Mouse (Mus musculus) stomach, embryonic 14.5 days (tissue): ENCODE measurements at regions not wholly inside any gene's neighbourhood (a gene's known extent, or its start where the extent isn't known, plus 50 kb on each side); places are given as distances from the start of the nearest gene placed in this dataset.

Source experiments
- ATAC-seq: fragments of 200-750 bp; cut with Nextera tagmentation; 2 replicates; pipeline ENCODE4 v1.8.0; 2017; ENCODE audit warnings: low read depth, moderate TSS enrichment; ENCODE audit not compliant: insufficient number of reproducible peaks, insufficient read depth, low FRiP score
- H3K27ac ChIP-seq: fragments of 300-500 bp; sonication (generic); 2 replicates; pipeline ENCODE4 v1.5.1; 2014; ENCODE audit warnings: mild to moderate bottlenecking, low read length, moderate library complexity, mixed read lengths
- H3K27me3 ChIP-seq: fragments of 300-500 bp; sonication (generic); 2 replicates; pipeline ENCODE4 v1.6.1; 2014; ENCODE audit warnings: low read length, control low read depth, mixed read lengths; ENCODE audit not compliant: control insufficient read depth, insufficient read depth
- H3K36me3 ChIP-seq: fragments of 300-500 bp; sonication (generic); 2 replicates; pipeline ENCODE4 v1.6.1; 2014; ENCODE audit warnings: mild to moderate bottlenecking, control low read depth, low read length, moderate library complexity, mixed read lengths; ENCODE audit not compliant: control insufficient read depth, insufficient read depth
- H3K4me1 ChIP-seq: fragments of 300-500 bp; sonication (generic); 2 replicates; pipeline ENCODE4 v1.6.1; 2014; ENCODE audit warnings: low read length, control low read depth, mixed read lengths; ENCODE audit not compliant: control insufficient read depth, insufficient read depth
- H3K4me2 ChIP-seq: fragments of 300-500 bp; sonication (generic); replicated peaks from 2 replicates; pipeline ENCODE4 v1.6.1; 2014; ENCODE audit warnings: low read depth, low read length, control low read depth
- H3K4me3 ChIP-seq: fragments of 300-500 bp; sonication (generic); 2 replicates; pipeline ENCODE4 v1.5.1; 2014; ENCODE audit warnings: low read depth, low read length, control low read depth
- H3K9ac ChIP-seq: fragments of 300-500 bp; sonication (generic); replicated peaks from 2 replicates; pipeline ENCODE4 v1.6.1; 2014; ENCODE audit warnings: low read depth, mild to moderate bottlenecking, control low read depth, low read length, moderate library complexity, mixed read lengths
- H3K9me3 ChIP-seq: fragments of 300-500 bp; sonication (generic); 2 replicates; pipeline ENCODE4 v1.6.1; 2016; ENCODE audit warnings: low read depth, low read length, control low read depth; ENCODE audit not compliant: control insufficient read depth
- WGBS: fragments of 180-500 bp; shearing (Covaris S2); extraction: QIAGEN DNeasy Blood & Tissue Kit; methylation state at CpG from one replicate; pipeline ENCODE4 v1.1.7; 2014; 5-methylcytosine and 5-hydroxymethylcytosine counted together

DNA sequence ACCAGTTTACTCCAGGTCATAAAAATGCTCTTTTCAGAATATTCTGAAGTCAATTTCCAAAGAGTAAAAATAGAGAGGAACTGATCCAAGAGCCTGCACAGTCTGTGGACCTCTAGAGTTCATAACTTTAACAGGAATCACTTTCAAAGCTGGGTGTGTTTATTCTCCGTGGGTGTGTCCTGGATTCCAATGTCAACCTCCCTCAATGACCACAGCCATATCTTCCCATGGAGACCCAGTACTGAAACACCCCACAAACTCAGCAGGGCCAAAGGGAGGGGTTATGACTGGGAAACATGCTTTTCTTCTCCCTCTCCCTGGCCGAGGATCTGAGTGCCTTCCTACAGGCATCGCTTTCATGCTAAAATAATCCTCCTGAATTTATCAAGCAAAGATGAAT, 87.6 kb upstream of the Plekhg1 start:
- H3K9me3 ChIP-seq, result no peaks in the 10 kb centered on the region
- no peak overlapping the region for H3K4me3 ChIP-seq
- H3K27ac ChIP-seq, result no peak overlapping the region
- no peaks in the 10 kb centered on the region for H3K36me3 ChIP-seq
- H3K4me1 ChIP-seq, result no peaks in the 10 kb centered on the region
- H3K9ac ChIP-seq, result no peak overlapping the region
- no peaks in the 10 kb centered on the region for H3K27me3 ChIP-seq
- WGBS, result 64% methylated on average over 3 of the region's 3 CpGs
- 0 out of 2 replicates have a peak, but pooled peaks have one; percentile 29 for ATAC-seq
- no peak overlapping the region for H3K4me2 ChIP-seq

DNA sequence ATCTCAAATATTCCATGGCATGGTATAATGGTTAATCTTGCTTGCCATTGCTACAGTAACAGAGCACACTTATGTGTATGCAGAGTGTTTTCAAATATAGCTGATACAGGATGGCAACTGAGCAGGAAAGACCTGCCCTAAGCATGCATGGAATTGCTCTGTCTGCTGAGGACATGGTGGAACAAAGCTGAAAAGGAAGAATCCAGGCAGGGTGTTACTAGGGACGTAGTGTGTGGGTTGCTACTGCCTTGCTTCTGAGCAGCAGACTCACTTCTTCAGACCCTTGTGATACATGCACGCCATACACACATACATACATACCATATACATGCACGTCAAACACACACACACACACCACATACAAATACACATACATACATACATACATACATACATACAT, 84.1 kb upstream of the Plekhg1 start:
- 87% methylated on average over 3 of the region's 3 CpGs for WGBS
- Histone ChIP-seq H3K4me3 (no peak overlapping the region), H3K27me3 (no peaks in the 10 kb centered on the region), H3K4me2 (no peak overlapping the region), H3K4me1 (no peaks in the 10 kb centered on the region), H3K27ac (no peak overlapping the region), H3K9ac (no peak overlapping the region), H3K36me3 (no peaks in the 10 kb centered on the region), H3K9me3 (no peaks in the 10 kb centered on the region)
- ATAC-seq, result no peak

DNA sequence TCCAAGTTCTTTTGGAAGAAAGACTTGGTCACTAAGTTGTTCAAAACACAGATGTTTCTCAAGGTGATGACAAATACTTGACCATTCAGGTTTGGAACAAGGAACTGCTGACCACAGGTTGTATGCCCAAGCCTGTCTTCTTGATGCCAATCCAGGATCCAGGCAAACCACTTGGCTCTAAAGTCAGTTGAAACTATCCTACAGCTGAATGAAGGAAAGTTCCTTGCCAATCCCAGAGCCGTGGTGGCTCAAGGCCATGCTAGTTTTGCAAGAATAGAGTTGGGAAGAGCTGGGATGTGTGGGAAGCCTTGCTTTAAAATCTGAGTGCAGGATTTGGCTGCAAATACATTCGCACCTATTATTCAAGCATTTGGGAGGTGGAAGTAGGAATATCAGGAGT, 78.0 kb upstream of the Plekhg1 start:
- Histone ChIP-seq H3K9ac (no peak overlapping the region), H3K4me1 (no peaks in the 10 kb centered on the region), H3K27me3 (no peaks in the 10 kb centered on the region), H3K9me3 (no peaks in the 10 kb centered on the region), H3K36me3 (no peaks in the 10 kb centered on the region), H3K4me2 (no peak overlapping the region), H3K27ac (no peak overlapping the region), H3K4me3 (no peak overlapping the region)
- 86% methylated on average over 2 of the region's 2 CpGs for WGBS
- no peak for ATAC-seq

DNA sequence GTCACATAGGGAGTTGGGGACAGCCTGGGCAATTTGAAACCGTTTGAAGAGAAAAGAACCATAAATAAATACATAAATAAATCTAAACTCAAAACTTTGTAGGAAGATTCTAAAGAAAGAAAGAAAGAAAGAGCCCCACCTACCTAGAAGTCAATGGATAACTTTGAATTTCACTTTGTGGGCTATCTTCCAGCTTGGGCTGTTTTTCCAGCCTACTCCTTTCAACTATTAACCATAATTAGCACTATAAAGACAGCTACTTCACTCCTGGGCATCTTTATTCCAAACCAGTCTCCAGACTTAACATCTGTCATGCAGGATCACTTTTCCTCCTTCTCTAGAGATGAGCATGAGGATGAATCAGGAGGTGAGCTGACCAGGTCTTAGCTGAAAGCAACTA, 77.6 kb upstream of the Plekhg1 start:
- no peak overlapping the region for H3K4me3 ChIP-seq
- no peak overlapping the region for H3K4me2 ChIP-seq
- H3K36me3 ChIP-seq, result no peaks in the 10 kb centered on the region
- H3K27me3 ChIP-seq, result no peaks in the 10 kb centered on the region
- ATAC-seq, result no peak
- no peak overlapping the region for H3K9ac ChIP-seq
- WGBS, result 62% methylated on average over 1 of the region's 1 CpGs
- no peak overlapping the region for H3K27ac ChIP-seq
- H3K9me3 ChIP-seq, result no peaks in the 10 kb centered on the region
- no peaks in the 10 kb centered on the region for H3K4me1 ChIP-seq

DNA sequence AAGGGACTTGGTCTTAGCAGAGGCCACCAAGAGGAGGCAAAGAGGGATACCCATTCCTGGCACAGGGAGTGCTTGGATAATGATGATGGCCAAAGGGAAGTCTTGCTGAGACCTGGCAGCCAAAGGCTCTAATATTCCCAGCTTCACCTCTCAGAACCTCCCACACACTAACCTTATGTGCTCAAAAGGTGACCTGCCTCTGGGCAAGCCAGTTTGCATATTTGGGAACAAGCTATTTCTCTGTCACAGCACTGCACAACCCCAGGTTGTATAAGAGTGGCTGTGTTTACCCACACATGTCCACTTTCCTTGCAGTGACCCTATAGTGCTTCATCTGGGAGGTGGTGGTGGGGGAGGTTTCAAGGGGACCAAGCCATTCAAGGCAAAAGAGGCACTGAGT, 76.9 kb upstream of the Plekhg1 start:
- Histone ChIP-seq H3K4me3 (no peak overlapping the region), H3K9ac (no peak overlapping the region), H3K9me3 (no peaks in the 10 kb centered on the region), H3K27me3 (no peaks in the 10 kb centered on the region), H3K27ac (no peak overlapping the region), H3K4me2 (no peak overlapping the region), H3K4me1 (no peaks in the 10 kb centered on the region), H3K36me3 (no peaks in the 10 kb centered on the region)
- no peak for ATAC-seq

DNA sequence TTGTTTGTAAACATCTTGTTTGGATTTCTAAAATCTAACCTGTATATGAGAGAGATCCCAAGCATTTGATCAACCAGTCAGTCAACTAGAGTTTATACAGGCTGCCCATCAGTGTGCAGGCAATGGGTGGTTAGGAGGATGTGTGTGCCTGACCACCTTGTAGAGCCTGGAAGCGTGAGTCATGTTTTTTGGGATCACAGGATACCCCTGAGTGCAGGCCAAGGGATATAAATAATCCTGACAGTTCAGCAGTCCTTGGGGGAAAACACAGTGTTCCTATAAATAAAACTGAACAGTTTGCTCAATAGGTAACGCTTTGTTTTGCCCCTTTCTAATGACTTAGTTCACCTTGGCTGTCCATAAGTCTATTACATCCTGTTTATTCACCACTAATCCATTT, 55.7 kb upstream of the Plekhg1 start:
- no peak for ATAC-seq
- WGBS, result 48% methylated on average over 2 of the region's 2 CpGs

More for the DNA sequence above, 55.7 kb upstream of the Plekhg1 start:
- H3K4me3 ChIP-seq, result no peak overlapping the region
- no peak overlapping the region for H3K9ac ChIP-seq
- no peaks in the 10 kb centered on the region for H3K36me3 ChIP-seq
- no peaks in the 10 kb centered on the region for H3K4me1 ChIP-seq
- H3K27ac ChIP-seq, result no peak overlapping the region
- H3K27me3 ChIP-seq, result no peaks in the 10 kb centered on the region
- no peak overlapping the region for H3K4me2 ChIP-seq
- H3K9me3 ChIP-seq, result no peaks in the 10 kb centered on the region
